Mouse (Mus musculus): ENCODE data around the gene Gemin4. TPM values are rescaled to one million over a fixed set of nuclear protein-coding genes. Genes with fewer than 3 reads are reported as not detected.

Gemin4 gene
- polyA plus RNA-seq, 1 experiment = 5.7 TPM

- TF ChIP-seq GATA1 (IDR thresholded peaks at IDR 0.05; ENCODE audit: low read length) = no peak
Measured at GRCm38 (mm10) chr11:76186908-76187307, 30.6 kb downstream of the Gemin4 start.

GRCm38 (mm10) chr11:76183745-76184144, 33.7 kb downstream of the Gemin4 start:
- TF ChIP-seq GATA1 (IDR thresholded peaks at IDR 0.05; ENCODE audit: low read length) = no peak

GRCm38 (mm10) chr11:76180146-76180540, 37.3 kb downstream of the Gemin4 start:
- no peak for TF ChIP-seq GATA1 (IDR thresholded peaks at IDR 0.05; ENCODE audit: low read length)

GRCm38 (mm10) chr11:76179495-76180145, 37.8 kb downstream of the Gemin4 start, which contains the start of the genes Vps53 and Fam57a:
TSS of gene Vps53 (minus strand) at chr11:76179647.
TSS of gene Fam57a (plus strand) at chr11:76179671.
- TF ChIP-seq GATA1 (IDR thresholded peaks at IDR 0.05; ENCODE audit: low read length) = no peak

GRCm38 (mm10) chr11:76178726-76179494, 38.6 kb downstream of the Gemin4 start:
- TF ChIP-seq GATA1 (IDR thresholded peaks at IDR 0.05; ENCODE audit: low read length) = no peak

GRCm38 (mm10) chr11:76170207-76170606, 47.3 kb downstream of the Gemin4 start:
- TF ChIP-seq GATA1 (IDR thresholded peaks at IDR 0.05; ENCODE audit: low read length) = no peak

- no peak for TF ChIP-seq GATA1 (IDR thresholded peaks at IDR 0.05; ENCODE audit: low read length)
Measured at GRCm38 (mm10) chr11:76168976-76169375, 48.5 kb downstream of the Gemin4 start.

GRCm38 (mm10) chr11:76167079-76167765, 50.2 kb downstream of the Gemin4 start:
- TF ChIP-seq GATA1 (IDR thresholded peaks at IDR 0.05; ENCODE audit: low read length) = no peak

- no peak for TF ChIP-seq GATA1 (IDR thresholded peaks at IDR 0.05; ENCODE audit: low read length)
Measured at GRCm38 (mm10) chr11:76166657-76167056, 50.8 kb downstream of the Gemin4 start.

Other genes with a start within 250 kb of the Gemin4 start
- not detected in 2 replicates for gene 1700016K19Rik, start 217.8 kb downstream of the Gemin4 start, polyA plus RNA-seq (2012)
- not detected in 2 replicates for gene Rflnb, start 189.9 kb downstream of the Gemin4 start, polyA plus RNA-seq (2012)
- gene Vps53, start 38.0 kb downstream of the Gemin4 start, polyA plus RNA-seq (2012) = 21.0 and 29.5 TPM in 2 replicates
- gene Fam57a, start 38.0 kb downstream of the Gemin4 start, polyA plus RNA-seq (2012) = 2.9 and 4.9 TPM in 2 replicates
- 0.30 TPM in 1 of 2 replicates, not detected in the other for gene Dbil5, start 56 bp downstream of the Gemin4 start, polyA plus RNA-seq (2012)
- 15.0 and 21.2 TPM in 2 replicates for gene Mrm3, start 26.1 kb upstream of the Gemin4 start, polyA plus RNA-seq (2012)
- 1.2 and 2.9 TPM in 2 replicates for gene Glod4, start 26.1 kb upstream of the Gemin4 start, polyA plus RNA-seq (2012)
- gene Nxn, start 181.5 kb upstream of the Gemin4 start, polyA plus RNA-seq (2012) = 4.6 and 4.8 TPM in 2 replicates
- gene Timm22, start 189.3 kb upstream of the Gemin4 start, polyA plus RNA-seq (2012) = 25.8 and 32.2 TPM in 2 replicates